Mouse (Mus musculus) midbrain, embryonic 15.5 days (tissue): ENCODE data around the gene Reg3d. TPM values are rescaled to one million over a fixed set of nuclear protein-coding genes. Genes with fewer than 3 reads are reported as not detected.
A peak's percentile ranks its signal among the peaks of the same experiment; 100 is the strongest.
"Not testable (repeated sequence)": the region's sequence is repeated elsewhere in the genome, so short reads cannot be mapped to it uniquely, and the experiment has no call there.

Experiments used
- ATAC-seq: fragments of 200-750 bp; cut with Nextera tagmentation; replicated peaks from 2 replicates; pipeline ENCODE4 v1.8.0; 2017; ENCODE audit warnings: moderate TSS enrichment
- H3K27ac ChIP-seq: fragments of 300-500 bp; sonication (generic); 2 replicates; pipeline ENCODE4 v1.5.1; 2015; ENCODE audit warnings: mild to moderate bottlenecking, inconsistent platforms
- H3K27me3 ChIP-seq: fragments of 300-500 bp; sonication (generic); replicated peaks from 2 replicates; pipeline ENCODE4 v1.6.1; 2015; ENCODE audit warnings: inconsistent platforms
- H3K36me3 ChIP-seq: fragments of 300-500 bp; sonication (generic); replicated peaks from 2 replicates; pipeline ENCODE4 v1.6.1; 2015; ENCODE audit warnings: inconsistent platforms
- H3K4me1 ChIP-seq: fragments of 300-500 bp; sonication (generic); 2 replicates; pipeline ENCODE4 v1.6.1; 2015; ENCODE audit warnings: inconsistent platforms
- H3K4me2 ChIP-seq: fragments of 300-500 bp; sonication (generic); 2 replicates; pipeline ENCODE4 v1.6.1; 2015; ENCODE audit warnings: inconsistent platforms, mild to moderate bottlenecking, moderate library complexity
- H3K4me3 ChIP-seq: fragments of 300-500 bp; sonication (generic); 2 replicates; pipeline ENCODE4 v1.5.1; 2015; ENCODE audit warnings: mild to moderate bottlenecking, inconsistent platforms
- H3K9ac ChIP-seq: fragments of 300-500 bp; sonication (generic); 2 replicates; pipeline ENCODE4 v1.6.1; 2015; ENCODE audit warnings: mild to moderate bottlenecking, inconsistent platforms
- H3K9me3 ChIP-seq: fragments of 300-500 bp; sonication (generic); 2 replicates; pipeline ENCODE4 v1.6.1; 2016; ENCODE audit warnings: inconsistent platforms
- WGBS: fragments of 180-500 bp; shearing (Covaris S2); methylation state at CpG from one replicate; pipeline ENCODE4 v1.1.7; 2015; ENCODE audit warnings: mixed read lengths; 5-methylcytosine and 5-hydroxymethylcytosine counted together
- polyA plus RNA-seq: library from polyadenylated mRNA; unstranded; fragments of >200 nt; fragmentation: Nextera tagmentation; extraction: Ambion mirVana; gene quantifications from 2 replicates; pipeline ENCODE4 v1.2.1, GENCODE M21; 2015

Reg3d gene
- polyA plus RNA-seq: not detected in 2 replicates

DNA sequence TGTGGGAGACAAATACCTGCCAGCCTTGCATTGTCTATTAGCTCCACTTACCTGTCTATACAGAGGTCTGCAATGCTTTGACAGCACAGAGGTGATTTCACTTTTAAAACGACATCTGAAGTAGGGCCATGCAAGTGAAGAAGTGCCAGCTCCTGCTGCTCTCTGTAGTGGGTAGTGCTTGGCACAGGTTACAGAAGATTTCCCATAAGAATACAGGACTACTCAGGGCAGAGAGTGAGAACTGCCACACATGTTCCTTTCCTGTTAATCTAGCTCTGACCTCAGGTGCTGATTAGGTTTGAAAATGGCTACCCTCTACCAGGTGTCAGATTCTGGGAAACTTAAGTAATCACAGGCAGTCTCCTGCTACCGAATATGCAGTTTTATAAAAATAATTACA is at the start of gene Reg3d:
TSS of gene Reg3d (minus strand) at position 101 of the 400 bp plus-strand sequence.
- no peaks in the 10 kb centered on the region for H3K9me3 ChIP-seq
- H3K9ac ChIP-seq: no peak within 1 kb of the TSS
- no peaks in the 10 kb centered on the region for H3K36me3 ChIP-seq
- ATAC-seq: no peak
- H3K27ac ChIP-seq: no peak within 1 kb of the TSS
- H3K4me1 ChIP-seq: no peaks in the 10 kb centered on the region
- 75% methylated on average over 2 of the region's 2 CpGs for WGBS
- no peaks in the 10 kb centered on the region for H3K27me3 ChIP-seq
- no peak within 1 kb of the TSS for H3K4me3 ChIP-seq
- H3K4me2 ChIP-seq: no peak within 1 kb of the TSS

DNA sequence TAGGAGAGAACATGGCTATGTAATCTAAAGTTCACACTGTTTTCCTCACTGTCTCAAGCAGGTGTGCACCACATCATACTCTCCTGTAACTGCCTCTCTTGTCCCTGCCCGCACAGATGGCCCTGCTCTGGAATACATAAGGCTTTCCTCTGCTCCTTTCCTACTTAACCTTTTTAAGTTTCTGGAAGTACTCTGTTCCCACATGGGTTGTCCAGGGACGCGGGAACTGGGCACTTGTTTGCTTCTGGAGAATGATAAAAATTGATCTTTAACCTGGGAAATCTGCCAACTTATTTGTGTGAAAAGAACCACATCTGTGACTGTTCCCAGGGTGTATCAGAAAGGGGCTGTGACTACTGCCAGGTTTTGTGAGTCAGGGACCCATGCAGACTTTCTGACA is 46.8 kb upstream of the Reg3d start:
- no peak for ATAC-seq
- no peaks in the 10 kb centered on the region for H3K9me3 ChIP-seq
- H3K4me3 ChIP-seq: no peak overlapping the region
- H3K36me3 ChIP-seq: no peaks in the 10 kb centered on the region
- WGBS: 89% methylated on average over 3 of the region's 3 CpGs
- H3K27ac ChIP-seq: no peak overlapping the region
- H3K9ac ChIP-seq: no peak overlapping the region
- H3K27me3 ChIP-seq: no peaks in the 10 kb centered on the region
- H3K4me2 ChIP-seq: no peak overlapping the region
- no peaks in the 10 kb centered on the region for H3K4me1 ChIP-seq

- H3K4me2 ChIP-seq, ATAC-seq, H3K4me3 ChIP-seq, H3K27me3 ChIP-seq, H3K27ac ChIP-seq, H3K9ac ChIP-seq, H3K36me3 ChIP-seq, H3K4me1 ChIP-seq, H3K9me3 ChIP-seq: not testable (repeated sequence)
Observed at GRCm38 (mm10) chr6:78422411-78422810, 43.7 kb upstream of the Reg3d start, which contains the start of gene Reg1. TSS of gene Reg1 (plus strand) at chr6:78422711.

DNA sequence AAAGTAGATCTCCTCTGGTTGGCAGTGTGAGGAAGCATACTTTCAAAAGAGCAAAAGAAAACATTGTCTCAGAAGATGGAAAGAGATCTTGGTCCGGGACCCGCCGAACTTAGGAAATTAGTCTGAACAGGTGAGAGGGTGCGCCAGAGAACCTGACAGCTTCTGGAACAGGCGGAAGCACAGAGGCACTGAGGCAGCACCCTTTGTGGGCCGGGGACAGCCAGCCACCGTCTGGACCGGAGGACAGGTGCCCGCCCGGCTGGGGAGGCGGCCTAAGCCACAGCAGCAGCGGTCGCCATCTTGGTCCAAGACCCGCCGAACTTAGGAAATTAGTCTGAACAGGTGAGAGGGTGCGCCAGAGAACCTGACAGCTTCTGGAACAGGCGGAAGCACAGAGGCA is 16.7 kb upstream of the Reg3d start, which contains the start of gene Reg2:
TSS of gene Reg2 (plus strand) at position 301 of the 400 bp plus-strand sequence.
- H3K9ac ChIP-seq, H3K4me3 ChIP-seq, H3K27me3 ChIP-seq, H3K9me3 ChIP-seq, ATAC-seq, H3K4me2 ChIP-seq, H3K4me1 ChIP-seq, H3K36me3 ChIP-seq, H3K27ac ChIP-seq: not testable (repeated sequence)
- 83% methylated on average over 5 of the region's 17 CpGs for WGBS

GRCm38 (mm10) chr6:78385609-78386008 is 6.9 kb upstream of the Reg3d start:
- Histone ChIP-seq H3K36me3 (no peaks in the 10 kb centered on the region), H3K27ac (no peak overlapping the region), H3K4me3 (no peak overlapping the region), H3K9ac (no peak overlapping the region), H3K4me1 (0 out of 2 replicates have a peak, but pooled peaks cover 5% of the 10 kb centered on the region), H3K4me2 (no peak overlapping the region), H3K9me3 (no peaks in the 10 kb centered on the region), H3K27me3 (no peaks in the 10 kb centered on the region)
- 67% methylated on average over 3 of the region's 3 CpGs for WGBS
- no peak for ATAC-seq

DNA sequence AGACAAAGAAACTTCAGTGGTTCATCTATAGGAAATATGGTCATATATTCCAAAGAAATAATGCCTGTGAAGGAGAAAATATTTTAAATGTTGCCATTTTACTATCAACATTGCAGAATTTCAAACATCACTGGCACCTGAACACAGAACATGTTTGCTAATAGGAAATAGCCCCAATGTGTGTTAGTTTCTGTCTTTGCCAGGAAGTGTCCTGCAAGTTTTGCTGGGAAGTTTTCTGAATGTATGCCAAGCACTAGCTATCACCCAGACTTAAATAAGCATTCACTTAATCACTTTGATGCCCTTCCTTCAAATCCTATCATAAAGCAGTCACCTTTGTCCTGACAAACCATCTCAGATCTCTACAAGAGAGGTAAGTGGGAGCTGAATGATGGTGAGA is 1.7 kb upstream of the Reg3d start, which contains the start of gene Reg3a:
TSS of gene Reg3a (plus strand) at position 301 of the 400 bp plus-strand sequence.
- Histone ChIP-seq H3K9ac (no peak within 1 kb of the TSS), H3K27ac (no peak within 1 kb of the TSS), H3K36me3 (no peaks in the 10 kb centered on the region), H3K4me2 (no peak within 1 kb of the TSS), H3K4me3 (no peak within 1 kb of the TSS), H3K4me1 (no peaks in the 10 kb centered on the region), H3K9me3 (no peaks in the 10 kb centered on the region), H3K27me3 (no peaks in the 10 kb centered on the region)
- no peak for ATAC-seq

DNA sequence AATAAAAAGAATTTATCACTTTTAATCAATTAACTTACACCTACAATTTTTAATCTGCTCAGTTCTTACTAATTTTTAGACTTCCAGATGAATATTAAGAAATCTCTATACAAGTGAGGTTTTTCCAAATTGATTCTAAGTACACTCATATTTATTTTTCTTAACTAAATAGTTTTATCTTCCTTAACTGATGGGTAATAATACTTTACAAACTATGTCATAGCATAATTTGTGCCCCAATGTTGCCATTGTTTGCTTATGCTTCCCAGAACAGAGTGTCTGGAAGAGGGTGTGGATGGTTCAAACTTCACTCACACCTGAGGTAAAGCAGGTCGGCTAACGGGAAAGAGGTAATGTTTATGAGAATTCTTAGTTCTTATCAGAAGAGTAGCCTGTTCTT is 8.3 kb downstream of the Reg3d start, which contains the start of gene Reg3b:
TSS of gene Reg3b (plus strand) at position 301 of the 400 bp plus-strand sequence.
- Histone ChIP-seq H3K4me1 (no peaks in the 10 kb centered on the region), H3K4me2 (no peak within 1 kb of the TSS), H3K4me3 (no peak within 1 kb of the TSS), H3K9me3 (no peaks in the 10 kb centered on the region), H3K27ac (no peak within 1 kb of the TSS), H3K36me3 (no peaks in the 10 kb centered on the region), H3K9ac (no peak within 1 kb of the TSS), H3K27me3 (no peaks in the 10 kb centered on the region)
- ATAC-seq: no peak
- WGBS: 96% methylated on average over 2 of the region's 2 CpGs

GRCm38 (mm10) chr6:78361971-78362563 is 16.6 kb downstream of the Reg3d start:
- 70% methylated on average over 2 of the region's 2 CpGs for WGBS
- H3K27me3 ChIP-seq: no peaks in the 10 kb centered on the region
- no peak for ATAC-seq
- H3K4me1 ChIP-seq: no peaks in the 10 kb centered on the region
- no peak overlapping the region for H3K4me3 ChIP-seq
- no peak overlapping the region for H3K27ac ChIP-seq
- H3K4me2 ChIP-seq: no peak overlapping the region
- no peaks in the 10 kb centered on the region for H3K9me3 ChIP-seq
- no peaks in the 10 kb centered on the region for H3K36me3 ChIP-seq
- H3K9ac ChIP-seq: no peak overlapping the region

GRCm38 (mm10) chr6:78341689-78342088 is 37.0 kb downstream of the Reg3d start:
- no peak for ATAC-seq
- Histone ChIP-seq H3K27ac (no peak overlapping the region), H3K4me2 (no peak overlapping the region), H3K27me3 (no peaks in the 10 kb centered on the region), H3K9ac (no peak overlapping the region), H3K9me3 (no peaks in the 10 kb centered on the region), H3K4me1 (no peaks in the 10 kb centered on the region), H3K4me3 (no peak overlapping the region), H3K36me3 (no peaks in the 10 kb centered on the region)
- WGBS: 82% methylated on average over 2 of the region's 2 CpGs

GRCm38 (mm10) chr6:78340296-78340695 is 38.4 kb downstream of the Reg3d start:
- Histone ChIP-seq H3K4me2 (no peak overlapping the region), H3K9me3 (no peaks in the 10 kb centered on the region), H3K27ac (no peak overlapping the region), H3K4me3 (no peak overlapping the region), H3K27me3 (no peaks in the 10 kb centered on the region), H3K36me3 (no peaks in the 10 kb centered on the region), H3K9ac (no peak overlapping the region), H3K4me1 (no peaks in the 10 kb centered on the region)
- ATAC-seq: no peak

- WGBS: 32% methylated on average over 7 of the region's 7 CpGs
Observed at GRCm38 (mm10) chr6:78331919-78332569, 46.6 kb downstream of the Reg3d start.

GRCm38 (mm10) chr6:78329166-78329565 is 49.5 kb downstream of the Reg3d start:
- no peak overlapping the region for H3K27ac ChIP-seq
- no peak overlapping the region for H3K4me2 ChIP-seq

More at GRCm38 (mm10) chr6:78331919-78332569, 46.6 kb downstream of the Reg3d start:
- Histone ChIP-seq H3K9me3 (no peaks in the 10 kb centered on the region), H3K4me1 (no peaks in the 10 kb centered on the region), H3K9ac (no peak overlapping the region), H3K36me3 (no peaks in the 10 kb centered on the region), H3K27ac (no peak overlapping the region), H3K4me2 (no peak overlapping the region), H3K4me3 (no peak overlapping the region), H3K27me3 (no peaks in the 10 kb centered on the region)
- peak; percentile 87 for ATAC-seq

GRCm38 (mm10) chr6:78327798-78328197 is 50.9 kb downstream of the Reg3d start:
- no peaks in the 10 kb centered on the region for H3K9me3 ChIP-seq
- H3K4me1 ChIP-seq: no peaks in the 10 kb centered on the region
- H3K4me2 ChIP-seq: no peak overlapping the region
- H3K27ac ChIP-seq: no peak overlapping the region
- no peak overlapping the region for H3K4me3 ChIP-seq
- ATAC-seq: no peak
- H3K27me3 ChIP-seq: no peaks in the 10 kb centered on the region
- H3K36me3 ChIP-seq: no peaks in the 10 kb centered on the region
- no peak overlapping the region for H3K9ac ChIP-seq

More at GRCm38 (mm10) chr6:78329166-78329565, 49.5 kb downstream of the Reg3d start:
- H3K4me1 ChIP-seq: no peaks in the 10 kb centered on the region
- H3K4me3 ChIP-seq: no peak overlapping the region
- WGBS: 56% methylated on average over 2 of the region's 2 CpGs
- no peaks in the 10 kb centered on the region for H3K9me3 ChIP-seq
- 0 out of 2 replicates have a peak, but pooled peaks have one; percentile 27 for ATAC-seq
- no peaks in the 10 kb centered on the region for H3K27me3 ChIP-seq
- no peaks in the 10 kb centered on the region for H3K36me3 ChIP-seq
- no peak overlapping the region for H3K9ac ChIP-seq
